Mouse (Mus musculus) forelimb bud, embryonic 11.5 days (tissue): ENCODE results near the gene Ptpre.
"Not testable (repeated sequence)": the region's sequence is repeated elsewhere in the genome, so short reads cannot be mapped to it uniquely, and the experiment has no call there.

Experiments
- DNase-seq: peaks from one replicate; pipeline ENCODE4 v3.0.0-alpha.2; 2012; ENCODE audit warnings: low read depth, low spot score

The Ptpre gene

GRCm38 (mm10) chr7:135689396-135689795 lies 152.1 kb downstream of the Ptpre start:
- no peak for DNase-seq

- DNase-seq = no peak
Measured at GRCm38 (mm10) chr7:135691941-135692340, 154.7 kb downstream of the Ptpre start.

DNA sequence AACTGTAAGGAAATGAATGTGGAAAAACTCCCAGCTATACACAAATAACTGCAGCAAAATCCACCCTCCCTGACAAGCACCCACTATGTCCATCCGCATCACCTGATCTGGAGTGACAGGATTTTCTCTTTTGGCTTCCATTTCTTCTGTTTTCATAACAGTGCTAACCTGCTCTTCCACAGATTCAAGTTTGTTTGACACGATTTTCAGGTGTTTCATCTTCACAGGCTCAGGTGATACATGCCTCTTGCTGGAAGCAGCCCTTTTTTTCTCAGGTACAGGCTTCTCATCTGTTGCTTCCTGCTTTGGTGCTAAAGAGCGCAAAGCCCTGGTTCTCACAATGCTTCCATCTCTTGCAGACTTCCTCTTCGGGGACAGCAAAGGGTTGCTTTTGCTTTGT lies 156.8 kb downstream of the Ptpre start:
- no peak for DNase-seq

- DNase-seq = no peak
Measured at GRCm38 (mm10) chr7:135694796-135695195, 157.5 kb downstream of the Ptpre start.

DNA sequence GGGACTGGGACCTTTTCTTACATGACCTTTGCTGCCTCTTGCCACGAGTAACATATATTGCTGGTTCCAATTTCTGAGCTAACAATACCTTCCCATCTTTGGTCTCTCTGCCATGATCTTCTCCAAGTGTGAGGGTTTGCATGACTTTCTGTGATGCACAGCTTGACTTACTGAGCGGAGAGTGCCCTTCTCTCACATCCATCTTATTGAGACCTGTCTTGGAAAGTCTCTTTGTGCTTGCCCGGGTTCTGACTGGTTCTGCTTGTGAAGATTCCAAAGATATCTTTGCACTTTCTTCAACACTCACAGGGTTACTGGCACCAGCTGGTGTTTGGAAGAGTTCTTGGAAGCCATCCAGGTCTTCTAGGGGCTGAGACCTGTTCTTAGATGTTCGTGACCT lies 158.8 kb downstream of the Ptpre start:
- DNase-seq = no peak

- DNase-seq = not testable (repeated sequence)
Measured at GRCm38 (mm10) chr7:135697021-135697740, 159.9 kb downstream of the Ptpre start.

- DNase-seq = no peak
Measured at GRCm38 (mm10) chr7:135698362-135698761, 161.1 kb downstream of the Ptpre start.

- DNase-seq = not testable (repeated sequence)
Measured at GRCm38 (mm10) chr7:135699351-135699750, 162.1 kb downstream of the Ptpre start.

DNA sequence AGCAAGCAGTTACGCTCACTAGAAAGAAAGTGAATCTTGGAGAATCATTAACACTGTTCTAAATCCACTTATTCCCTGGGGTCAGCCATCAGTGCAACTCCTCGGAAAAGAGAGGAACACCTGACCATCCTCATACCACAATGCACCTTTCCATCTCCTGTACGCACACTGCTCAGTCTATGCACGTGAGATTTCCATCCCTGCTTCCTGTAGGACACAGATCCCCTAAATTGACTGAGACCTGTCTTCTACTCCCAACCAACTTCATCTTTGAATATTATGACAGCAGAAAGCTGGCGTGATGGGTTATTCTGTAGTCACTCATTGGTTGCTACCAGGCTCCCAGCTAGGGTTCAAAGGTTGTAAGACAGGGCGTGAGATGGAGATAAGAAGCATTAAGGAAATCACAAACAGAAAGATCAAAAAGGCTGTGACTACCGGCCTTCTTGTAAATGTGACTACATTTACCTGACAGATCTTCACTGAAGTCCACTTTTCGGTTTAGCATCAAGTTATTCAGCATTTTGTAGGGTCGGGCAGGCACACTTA lies 166.4 kb downstream of the Ptpre start:
- no peak for DNase-seq

GRCm38 (mm10) chr7:135704251-135704650 lies 167.0 kb downstream of the Ptpre start:
- no peak for DNase-seq

DNA sequence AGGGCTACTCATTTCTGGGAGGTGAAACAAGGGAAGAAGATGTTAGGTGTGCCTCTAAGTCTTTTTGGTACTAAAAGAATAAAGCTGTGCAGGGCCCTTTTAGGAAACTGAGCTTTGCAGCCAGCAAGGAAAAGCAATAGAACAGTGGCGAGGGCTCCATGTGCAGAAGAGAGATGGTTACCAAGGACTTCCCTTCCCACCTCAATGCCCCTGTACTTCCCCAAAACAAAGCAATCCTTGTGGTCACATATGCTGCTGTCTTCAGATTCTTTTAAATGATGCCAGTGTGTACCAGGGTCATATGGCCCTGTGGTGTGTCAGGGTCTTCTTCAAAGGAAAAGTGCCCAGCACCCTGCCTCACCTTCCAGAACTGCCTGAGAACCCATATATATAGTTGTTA lies 167.8 kb downstream of the Ptpre start:
- DNase-seq = no peak

DNA sequence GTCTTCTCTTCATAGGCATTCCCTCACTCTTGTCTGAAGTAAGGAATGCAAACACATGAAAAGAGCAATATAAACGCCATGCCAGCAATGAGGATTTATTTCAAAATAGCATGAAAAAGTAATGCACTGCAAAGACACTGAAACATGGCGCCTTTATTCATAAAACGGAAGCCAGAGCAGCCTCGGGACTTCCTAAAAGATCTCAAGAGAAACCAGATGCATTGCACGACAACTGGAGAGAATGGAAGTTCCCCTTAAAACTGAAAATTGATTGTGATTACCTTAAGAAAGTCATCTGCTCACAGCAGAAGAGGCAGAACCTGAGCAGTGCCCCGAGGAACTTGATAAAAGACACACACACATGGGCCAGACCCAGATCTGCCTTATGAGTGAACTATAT lies 168.5 kb downstream of the Ptpre start:
- no peak for DNase-seq

- DNase-seq = no peak
Measured at GRCm38 (mm10) chr7:135710702-135711101, 173.4 kb downstream of the Ptpre start.

DNA sequence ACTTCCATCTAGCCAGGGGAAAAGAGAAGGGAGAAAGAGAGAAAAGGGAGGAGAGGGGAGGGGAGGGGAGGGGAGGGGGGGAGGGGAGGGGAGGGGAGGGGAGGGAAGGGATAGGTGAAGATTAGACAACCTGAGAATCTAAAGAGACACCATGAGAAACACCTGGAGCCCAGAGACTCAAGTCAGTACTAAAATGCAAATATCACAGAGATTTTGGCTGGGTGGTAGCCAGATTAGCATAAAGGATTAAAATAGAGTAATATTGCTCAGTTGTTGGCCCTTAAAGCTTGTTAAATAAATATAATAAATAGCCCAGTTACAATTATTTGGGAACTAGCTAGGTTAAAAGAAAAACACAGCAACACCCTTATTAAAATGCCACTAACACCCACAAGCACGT lies 175.3 kb downstream of the Ptpre start:
- DNase-seq = no peak

- DNase-seq = no peak
Measured at GRCm38 (mm10) chr7:135713326-135713725, 176.0 kb downstream of the Ptpre start.

DNA sequence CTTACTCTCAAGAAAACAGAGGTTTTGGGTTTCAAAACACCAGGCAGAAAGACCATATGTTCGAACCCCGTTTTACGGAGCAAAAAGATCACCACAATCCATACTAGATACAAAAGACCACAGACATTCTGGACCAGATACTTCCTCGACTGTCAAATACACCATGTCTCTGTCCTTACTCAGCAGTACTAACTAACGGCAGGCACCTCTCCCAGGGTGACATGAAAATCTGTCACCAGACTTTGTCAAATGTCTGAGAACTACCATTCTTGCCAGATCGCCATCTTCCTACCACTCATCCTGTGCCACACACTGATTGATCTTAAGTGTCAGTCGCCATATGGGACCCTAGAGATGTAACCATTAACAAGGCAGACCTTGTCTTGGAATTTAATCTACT lies 177.9 kb downstream of the Ptpre start:
- no peak for DNase-seq

- DNase-seq = peak; percentile 19
Measured at GRCm38 (mm10) chr7:135715642-135716444, 178.6 kb downstream of the Ptpre start, which contains the start of gene Mki67. TSS of gene Mki67 (minus strand) at chr7:135716361.

GRCm38 (mm10) chr7:135716445-135716877 lies 179.2 kb downstream of the Ptpre start:
- peak; percentile 92 for DNase-seq

DNA sequence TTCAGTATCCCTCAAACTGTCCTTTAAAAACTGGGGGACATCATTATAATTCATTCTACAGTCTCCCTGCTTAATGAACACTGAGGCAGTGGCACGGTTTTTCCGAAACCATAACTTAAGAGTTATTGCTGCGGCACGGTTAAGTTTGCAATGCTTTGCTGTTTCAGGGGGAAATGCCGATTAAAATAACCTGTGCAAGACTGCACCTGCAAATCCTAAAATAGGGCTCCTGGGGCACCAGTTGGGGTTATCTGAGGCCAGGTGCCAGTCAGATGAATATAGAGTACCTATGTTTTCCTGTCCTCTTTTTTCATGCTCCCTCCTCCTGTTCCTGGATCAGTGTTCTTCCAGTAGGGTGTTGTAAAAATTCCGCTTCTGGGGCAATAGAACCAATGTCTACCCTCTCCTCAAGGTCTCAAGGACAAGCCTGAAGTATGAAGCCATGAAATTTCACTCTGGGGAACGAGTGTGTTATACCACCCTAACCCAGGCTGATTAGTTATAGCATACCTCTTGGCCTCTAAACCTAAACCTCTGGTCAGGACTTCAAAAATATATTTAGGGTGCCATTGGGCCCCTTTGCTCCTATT lies 179.8 kb downstream of the Ptpre start:
- no peak for DNase-seq

- DNase-seq = no peak
Measured at GRCm38 (mm10) chr7:135721436-135721992, 184.2 kb downstream of the Ptpre start.

DNA sequence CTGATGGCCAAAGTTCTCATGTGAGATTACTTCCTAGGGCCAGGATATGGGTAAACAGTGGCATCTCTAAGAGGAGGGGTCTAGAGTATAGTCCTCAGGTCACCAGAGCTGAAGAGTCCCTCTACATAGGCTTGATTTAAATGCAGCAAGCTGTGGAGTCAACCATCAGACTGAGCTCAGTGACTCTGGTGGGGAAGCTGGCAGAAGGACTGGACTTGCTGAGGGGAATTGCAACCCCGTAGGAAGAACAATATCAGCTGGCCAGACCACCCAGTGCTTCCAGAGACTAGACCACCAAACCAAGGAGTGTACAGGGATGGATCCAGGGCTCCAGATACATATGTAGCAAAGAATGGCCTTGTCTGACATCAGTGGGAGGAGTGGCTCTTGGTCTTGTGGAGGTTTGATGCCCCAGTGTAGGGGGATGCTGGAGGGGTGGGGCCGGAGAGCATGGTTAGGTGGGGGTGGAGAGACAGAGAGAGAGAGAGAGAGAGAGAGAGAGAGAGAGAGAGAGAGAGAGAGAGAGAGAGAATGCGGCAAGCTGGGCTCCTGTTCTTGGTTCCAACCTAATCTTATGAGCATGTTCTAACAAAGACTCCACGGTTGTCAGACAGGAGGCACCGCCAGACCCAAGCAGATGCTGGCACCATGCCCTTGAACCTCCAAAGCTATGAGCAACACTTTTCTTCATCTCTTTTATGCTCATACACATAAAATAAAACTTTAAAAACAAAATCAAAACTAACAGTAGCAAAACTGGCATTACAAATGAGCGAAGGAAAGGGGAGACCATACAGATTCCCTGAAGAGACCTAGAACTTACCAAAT lies 184.9 kb downstream of the Ptpre start:
- DNase-seq = no peak
